Mouse (Mus musculus): Measurements from ENCODE around the gene Siah3. TPM values are rescaled to one million over a fixed set of nuclear protein-coding genes. Genes with fewer than 3 reads are reported as not detected.
"Not testable (repeated sequence)": the region's sequence is repeated elsewhere in the genome, so short reads cannot be mapped to it uniquely, and the experiment has no call there.

Gene Siah3
- polyA plus RNA-seq, 1 experiment, result 8.6 TPM

- no peak for DNase-seq (ENCODE audit: low read depth)
- no peak for TF ChIP-seq CTCF (IDR thresholded peaks at IDR 0.05; ENCODE audit: borderline replicate concordance, extremely low read depth, insufficient read depth, insufficient read length)
- no peak for TF ChIP-seq POLR2A (IDR thresholded peaks at IDR 0.05; ENCODE audit: borderline replicate concordance, extremely low read depth, insufficient read depth, insufficient read length, poor library complexity, severe bottlenecking)
These were observed 9.9 kb upstream of the Siah3 start for GRCm38 (mm10) chr14:75445948-75446281.

GRCm38 (mm10) chr14:75446314-75446713 is 9.5 kb upstream of the Siah3 start:
- DNase-seq (ENCODE audit: low read depth), result not testable (repeated sequence)

DNA sequence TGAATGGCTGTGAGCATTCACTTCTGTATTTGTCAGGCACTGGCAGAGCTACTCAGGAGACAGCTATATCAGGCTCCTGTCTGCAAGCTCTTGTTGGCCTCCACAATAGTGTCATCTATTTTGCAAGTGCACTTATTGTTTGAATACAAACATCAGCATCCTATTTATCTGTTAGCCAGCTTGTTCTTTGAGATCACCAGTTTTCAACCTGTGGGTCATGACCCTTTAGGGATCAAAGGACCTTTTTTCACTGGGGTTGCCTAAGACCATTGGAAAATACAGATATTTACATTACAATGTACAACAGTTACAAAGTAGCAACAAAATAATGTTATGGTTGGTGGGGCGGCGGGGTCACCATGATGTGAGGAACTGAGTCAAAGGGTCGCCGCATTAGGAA is 1.9 kb upstream of the Siah3 start:
- DNase-seq (ENCODE audit: low read depth), result no peak
- no peak for TF ChIP-seq CTCF (IDR thresholded peaks at IDR 0.05; ENCODE audit: borderline replicate concordance, extremely low read depth, insufficient read depth, insufficient read length)
- no peak for TF ChIP-seq POLR2A (IDR thresholded peaks at IDR 0.05; ENCODE audit: borderline replicate concordance, extremely low read depth, insufficient read depth, insufficient read length, poor library complexity, severe bottlenecking)

- TF ChIP-seq CTCF (IDR thresholded peaks at IDR 0.05; ENCODE audit: borderline replicate concordance, extremely low read depth, insufficient read depth, insufficient read length) (no peak), POLR2A (IDR thresholded peaks at IDR 0.05; ENCODE audit: borderline replicate concordance, extremely low read depth, insufficient read depth, insufficient read length, poor library complexity, severe bottlenecking) (no peak)
- DNase-seq (ENCODE audit: low read depth), result peak; percentile 94
These were observed 1.1 kb upstream of the Siah3 start for GRCm38 (mm10) chr14:75454716-75455115.

GRCm38 (mm10) chr14:75455361-75455742 is 430 bp upstream of the Siah3 start:
- no peak for TF ChIP-seq CTCF (IDR thresholded peaks at IDR 0.05; ENCODE audit: borderline replicate concordance, extremely low read depth, insufficient read depth, insufficient read length)
- no peak for TF ChIP-seq POLR2A (IDR thresholded peaks at IDR 0.05; ENCODE audit: borderline replicate concordance, extremely low read depth, insufficient read depth, insufficient read length, poor library complexity, severe bottlenecking)
- no peak for DNase-seq (ENCODE audit: low read depth)

DNA sequence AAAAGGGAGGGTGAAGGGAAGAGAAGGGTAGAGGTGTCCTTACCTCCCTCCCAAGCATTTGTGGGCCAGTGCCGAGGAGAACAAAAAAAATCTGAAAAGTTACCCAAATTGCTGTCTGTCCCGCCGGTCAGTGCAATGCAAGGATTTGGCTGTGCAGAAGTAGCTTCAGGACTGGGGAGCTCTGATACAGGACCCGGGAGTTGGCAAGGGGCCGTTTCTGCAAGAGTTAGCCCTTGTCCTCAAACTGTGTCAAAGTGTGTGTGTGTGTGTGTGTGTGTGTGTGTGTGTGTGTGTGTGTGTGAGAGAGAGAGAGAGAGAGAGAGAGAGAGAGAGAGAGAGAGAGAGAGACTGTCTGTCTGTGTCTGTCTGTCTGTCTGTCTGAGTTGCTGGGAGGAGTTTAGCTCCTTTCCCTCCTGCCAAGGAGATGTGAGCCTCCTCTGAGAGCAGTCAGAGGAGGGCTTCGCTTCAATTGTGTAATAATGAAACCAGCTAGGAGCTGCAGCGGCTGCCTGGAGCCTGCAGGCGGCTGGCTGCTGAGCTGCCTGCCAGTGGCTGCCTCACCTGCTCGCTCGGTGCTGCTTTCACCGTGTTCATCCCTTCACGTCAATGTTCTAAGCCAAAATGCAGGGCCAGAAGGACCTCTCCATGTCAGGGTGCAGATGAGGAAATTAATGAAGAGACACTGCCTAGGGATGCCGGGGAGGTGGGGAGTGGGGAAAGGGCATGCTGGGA is 873 bp downstream of the Siah3 start:
- DNase-seq (ENCODE audit: low read depth), result peak; percentile 93
- TF ChIP-seq CTCF (IDR thresholded peaks at IDR 0.05; ENCODE audit: borderline replicate concordance, extremely low read depth, insufficient read depth, insufficient read length) (peak; percentile 63), POLR2A (IDR thresholded peaks at IDR 0.05; ENCODE audit: borderline replicate concordance, extremely low read depth, insufficient read depth, insufficient read length, poor library complexity, severe bottlenecking) (no peak)

GRCm38 (mm10) chr14:75457221-75457600 is 1.4 kb downstream of the Siah3 start:
- DNase-seq (ENCODE audit: low read depth), result peak; percentile 70
- TF ChIP-seq CTCF (IDR thresholded peaks at IDR 0.05; ENCODE audit: borderline replicate concordance, extremely low read depth, insufficient read depth, insufficient read length), result no peak
- TF ChIP-seq POLR2A (IDR thresholded peaks at IDR 0.05; ENCODE audit: borderline replicate concordance, extremely low read depth, insufficient read depth, insufficient read length, poor library complexity, severe bottlenecking), result no peak

- TF ChIP-seq CTCF (IDR thresholded peaks at IDR 0.05; ENCODE audit: borderline replicate concordance, extremely low read depth, insufficient read depth, insufficient read length) (no peak), POLR2A (IDR thresholded peaks at IDR 0.05; ENCODE audit: borderline replicate concordance, extremely low read depth, insufficient read depth, insufficient read length, poor library complexity, severe bottlenecking) (no peak)
- DNase-seq (ENCODE audit: low read depth), result no peak
These were observed 3.6 kb downstream of the Siah3 start for GRCm38 (mm10) chr14:75459431-75459830.

- DNase-seq (ENCODE audit: low read depth), result peak; percentile 97
- TF ChIP-seq CTCF (IDR thresholded peaks at IDR 0.05; ENCODE audit: borderline replicate concordance, extremely low read depth, insufficient read depth, insufficient read length) (no peak), POLR2A (IDR thresholded peaks at IDR 0.05; ENCODE audit: borderline replicate concordance, extremely low read depth, insufficient read depth, insufficient read length, poor library complexity, severe bottlenecking) (no peak)
These were observed 4.2 kb downstream of the Siah3 start for GRCm38 (mm10) chr14:75459991-75460390.

GRCm38 (mm10) chr14:75460436-75460835 is 4.7 kb downstream of the Siah3 start:
- DNase-seq (ENCODE audit: low read depth), result no peak
- TF ChIP-seq POLR2A (IDR thresholded peaks at IDR 0.05; ENCODE audit: borderline replicate concordance, extremely low read depth, insufficient read depth, insufficient read length, poor library complexity, severe bottlenecking), result no peak
- no peak for TF ChIP-seq CTCF (IDR thresholded peaks at IDR 0.05; ENCODE audit: borderline replicate concordance, extremely low read depth, insufficient read depth, insufficient read length)

- no peak for TF ChIP-seq POLR2A (IDR thresholded peaks at IDR 0.05; ENCODE audit: borderline replicate concordance, extremely low read depth, insufficient read depth, insufficient read length, poor library complexity, severe bottlenecking)
- DNase-seq (ENCODE audit: low read depth), result no peak
These were observed 6.0 kb downstream of the Siah3 start for GRCm38 (mm10) chr14:75461770-75462169.

GRCm38 (mm10) chr14:75463171-75463570 is 7.4 kb downstream of the Siah3 start:
- DNase-seq (ENCODE audit: low read depth), result peak; percentile 40
- TF ChIP-seq CTCF (IDR thresholded peaks at IDR 0.05; ENCODE audit: borderline replicate concordance, extremely low read depth, insufficient read depth, insufficient read length) (no peak), POLR2A (IDR thresholded peaks at IDR 0.05; ENCODE audit: borderline replicate concordance, extremely low read depth, insufficient read depth, insufficient read length, poor library complexity, severe bottlenecking) (no peak)

- no peak for DNase-seq (ENCODE audit: low read depth)
- TF ChIP-seq CTCF (IDR thresholded peaks at IDR 0.05; ENCODE audit: borderline replicate concordance, extremely low read depth, insufficient read depth, insufficient read length), result no peak
- TF ChIP-seq POLR2A (IDR thresholded peaks at IDR 0.05; ENCODE audit: borderline replicate concordance, extremely low read depth, insufficient read depth, insufficient read length, poor library complexity, severe bottlenecking), result no peak
These were observed 13.2 kb downstream of the Siah3 start for GRCm38 (mm10) chr14:75468941-75469340.

Measured in brain, embryonic 14.5 days (tissue).